Mouse (Mus musculus): ENCODE data around the gene Gm9602. TPM values are rescaled to one million over a fixed set of nuclear protein-coding genes. Genes with fewer than 3 reads are reported as not detected.
"Not testable (repeated sequence)": the region's sequence is repeated elsewhere in the genome, so short reads cannot be mapped to it uniquely, and the experiment has no call there.

Gene Gm9602
- total RNA-seq (2021), result not detected

- intact Hi-C loops (cut with DNase I); DNase-seq (ENCODE audit: low spot score): not testable (repeated sequence)
These were observed at the start of gene Gm9602 for GRCm38 (mm10) chr14:4776037-4776436. Gene Gm9602, plus strand, starts transcription at chr14:4776337.

GRCm38 (mm10) chr14:4806421-4806820 is 30.3 kb downstream of the Gm9602 start:
- DNase-seq (ENCODE audit: low spot score); intact Hi-C loops (cut with DNase I): not testable (repeated sequence)

GRCm38 (mm10) chr14:4821950-4822349 is 45.8 kb downstream of the Gm9602 start:
- DNase-seq (ENCODE audit: low spot score); intact Hi-C loops (cut with DNase I): not testable (repeated sequence)

Other genes starting within 250 kb of the Gm9602 start
- not detected for gene Gm3047, start 220.9 kb upstream of the Gm9602 start, total RNA-seq (2021)
- not detected for gene Gm8159, start 144.0 kb upstream of the Gm9602 start, total RNA-seq (2021)
- not detected for gene Gm3239, start 112.1 kb upstream of the Gm9602 start, total RNA-seq (2021)
- not detected for gene Gm7876, start 67.1 kb upstream of the Gm9602 start, total RNA-seq (2021)
- not detected for gene Gm3252, start 49.6 kb upstream of the Gm9602 start, total RNA-seq (2021)
- gene Gm3269, start 61.8 kb downstream of the Gm9602 start, total RNA-seq (2021), result not detected
- 1 to 10 TPM in 1 of 2 experiments, not detected in 1; 2.6 TPM for gene Gm3264, start 79.2 kb downstream of the Gm9602 start, total RNA-seq (2021)
- gene Gm3278, start 116.1 kb downstream of the Gm9602 start, total RNA-seq (2021), result under 1 TPM in 1 of 2 experiments, not detected in 1; 0.25 TPM
- gene Gm8297, start 207.6 kb downstream of the Gm9602 start, total RNA-seq (2021), result not detected
- not detected for gene Gm3298, start 239.6 kb downstream of the Gm9602 start, total RNA-seq (2021)

Measured in heart, postnatal 25 days (tissue).